Mouse (Mus musculus) Patski (cell line): ENCODE results near the gene Erich3. TPM values are rescaled to one million over a fixed set of nuclear protein-coding genes. Genes with fewer than 3 reads are reported as not detected.

Experiments
- ATAC-seq: fragments of 100-300 bp; one replicate; pipeline ENCODE4 v1.8.0; 2021
- CTCF ChIA-PET: fragments of 350-600 bp; sonication (Branson Sonifier 250); formaldehyde crosslinking; loops from one replicate; lab custom pipeline; 2022; ENCODE audit warnings: inconsistent platforms; lab: Charles Lee
- POLR2A ChIA-PET: fragments of 350-600 bp; sonication (Branson Sonifier 250); formaldehyde crosslinking; loops from one replicate; lab custom pipeline; 2022; ENCODE audit warnings: antibody characterized with exemption, inconsistent platforms; lab: Charles Lee
- DNase-seq: peaks from one replicate; pipeline ENCODE4 v3.0.0-alpha.2; 2011; ENCODE audit warnings: low read depth, low spot score
- H3K27me3 ChIP-seq: fragments of 371-371 bp; one replicate; pipeline ENCODE4 v1.5.1; 2021
- CTCF ChIP-seq: fragments of 100-300 bp; IDR thresholded peaks from one replicate; pipeline ENCODE4 v1.5.1; 2021
- in situ Hi-C: fragments of 300-500 bp; cut with MboI; formaldehyde crosslinking; loops from 3 replicates; pipeline ENCODE4 v1.11.1; 2018; ENCODE audit warnings: low pct_unique_long_range_greater_than_20kb, mixed read lengths
- polyA plus RNA-seq: library from polyadenylated mRNA; unstranded; gene quantifications from one replicate; pipeline ENCODE4 v1.2.3, GENCODE M21; 2021

The Erich3 gene
- polyA plus RNA-seq, 1 experiment from 2014 or later = 0.04 TPM

DNA sequence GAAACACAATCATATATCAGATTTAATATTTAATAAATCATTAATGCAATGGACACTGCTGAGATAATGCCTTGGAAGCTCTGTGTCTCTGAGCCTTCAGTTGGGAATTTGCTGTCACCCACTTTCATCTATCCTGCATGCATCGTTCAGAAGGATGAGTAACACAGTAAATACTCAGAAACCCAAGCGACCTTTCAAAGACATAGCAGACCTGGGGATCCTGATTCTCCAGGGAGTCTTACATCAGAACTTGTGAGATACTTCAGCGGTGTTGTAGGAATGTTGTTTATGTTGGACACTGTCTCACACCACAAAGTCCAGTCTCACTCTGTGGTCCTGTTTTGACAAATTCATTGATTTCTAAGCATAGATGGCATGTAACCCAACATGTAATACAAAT, 97.4 kb downstream of the Erich3 start:
- ATAC-seq (peak; percentile 70), DNase-seq (peak; percentile 33)
- no peak for TF ChIP-seq CTCF
- no peaks in the 10 kb centered on the region for H3K27me3 ChIP-seq
- in situ Hi-C loops = no loop called here
- ChIA-PET POLR2A (no interaction called here), CTCF (no interaction called here)

DNA sequence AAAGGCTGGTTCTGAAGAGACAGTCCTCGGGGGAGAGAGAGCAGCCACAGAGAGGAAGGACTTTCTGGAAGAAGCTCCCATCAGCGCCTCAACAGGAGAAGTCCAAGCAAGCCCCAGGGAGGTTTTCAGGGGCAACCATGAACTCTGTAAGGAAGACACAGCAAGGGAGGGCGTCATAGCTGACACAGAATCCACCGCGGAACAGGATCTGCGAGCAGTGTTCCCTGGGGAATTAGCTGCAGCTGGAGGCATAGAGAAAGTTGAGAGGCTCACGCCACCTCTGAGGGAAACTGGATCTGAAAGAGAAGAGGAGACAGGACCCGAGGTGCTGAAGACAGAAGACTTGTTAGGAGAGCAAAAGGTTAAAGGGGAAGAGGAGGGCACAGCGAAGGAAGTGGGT, 99.7 kb downstream of the Erich3 start:
- CTCF ChIA-PET = no interaction called here
- TF ChIP-seq CTCF = no peak
- ATAC-seq (no peak), DNase-seq (no peak)
- POLR2A ChIA-PET = no interaction called here
- no peaks in the 10 kb centered on the region for H3K27me3 ChIP-seq
- in situ Hi-C loops = no loop called here

DNA sequence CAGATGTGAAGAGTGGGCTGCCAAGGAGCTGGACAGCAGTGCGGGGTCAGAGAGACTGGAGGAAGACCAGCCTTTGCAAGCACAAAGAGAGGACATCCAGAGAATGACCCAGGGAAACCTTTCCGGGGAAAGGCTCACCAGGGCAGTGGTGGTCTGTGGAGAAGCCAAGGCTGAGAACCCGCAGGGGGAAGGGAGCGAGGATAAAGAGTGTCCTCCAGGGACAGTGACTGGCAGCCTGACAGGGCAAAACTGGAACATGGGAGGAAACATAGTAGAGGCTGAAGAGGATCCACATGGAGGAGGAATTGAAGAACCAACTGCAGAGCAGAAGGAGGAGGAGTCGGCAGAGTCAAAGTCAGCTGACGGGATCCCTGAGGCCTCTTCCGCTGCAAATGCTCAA, 100.5 kb downstream of the Erich3 start:
- DNase-seq (no peak), ATAC-seq (no peak)
- H3K27me3 ChIP-seq = no peaks in the 10 kb centered on the region
- TF ChIP-seq CTCF = no peak
- POLR2A ChIA-PET = no interaction called here
- CTCF ChIA-PET = interaction anchor here (1.5 kb wide), 1 partner anchor 13 kb away, joined by 3 read pairs; no protein-coding TSS in a partner anchor
- in situ Hi-C loops = no loop called here

DNA sequence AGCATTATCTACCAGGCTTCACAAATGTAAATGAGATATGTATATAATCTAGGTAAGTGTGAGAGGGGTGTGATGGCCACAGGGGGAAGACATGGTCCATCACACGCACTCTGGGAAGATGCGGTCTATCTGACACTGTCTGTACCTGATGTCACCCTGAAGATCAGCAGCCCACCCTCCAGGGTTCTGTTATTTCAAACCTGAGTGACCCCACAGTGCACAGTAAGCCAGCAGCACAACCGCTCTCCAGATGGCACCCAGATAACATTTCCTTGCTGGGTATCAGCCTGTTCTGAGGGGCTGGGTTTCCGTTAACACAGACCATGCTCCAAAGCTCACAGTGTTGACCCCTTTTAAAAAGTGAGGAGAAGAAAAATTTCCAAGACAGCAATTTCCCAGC, 102.7 kb downstream of the Erich3 start:
- POLR2A ChIA-PET = no interaction called here
- ATAC-seq (no peak), DNase-seq (no peak)
- no peak for TF ChIP-seq CTCF
- CTCF ChIA-PET = interaction anchor here (0.8 to 1.7 kb wide), 2 partner anchors 12 kb away, joined by 3 to 4 read pairs; no protein-coding TSS in a partner anchor
- no peaks in the 10 kb centered on the region for H3K27me3 ChIP-seq
- in situ Hi-C loops = no loop called here

DNA sequence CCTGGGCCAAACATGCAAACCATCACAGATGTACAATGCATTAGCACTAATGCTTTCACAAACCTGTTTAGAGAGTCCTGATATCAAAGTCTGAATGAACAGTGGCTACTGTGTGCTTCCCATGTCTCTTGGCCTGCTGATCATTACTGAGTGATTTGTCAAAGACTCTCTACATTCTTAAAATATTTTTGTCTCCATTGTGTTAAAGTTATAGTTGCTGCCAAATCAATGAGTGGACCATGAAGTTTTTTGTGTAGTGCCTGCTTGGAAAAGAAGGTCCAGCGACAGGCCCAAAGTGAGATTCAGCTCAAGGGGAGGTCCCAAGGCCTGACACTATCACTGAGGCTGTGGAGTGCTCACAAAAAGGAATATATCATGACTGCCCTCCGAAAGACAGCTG, 108.0 kb downstream of the Erich3 start:
- ChIA-PET CTCF (no interaction called here), POLR2A (no interaction called here)
- no peak for DNase-seq
- H3K27me3 ChIP-seq = no peaks in the 10 kb centered on the region
- TF ChIP-seq CTCF = no peak
- no peak for ATAC-seq
- in situ Hi-C loops = no loop called here

DNA sequence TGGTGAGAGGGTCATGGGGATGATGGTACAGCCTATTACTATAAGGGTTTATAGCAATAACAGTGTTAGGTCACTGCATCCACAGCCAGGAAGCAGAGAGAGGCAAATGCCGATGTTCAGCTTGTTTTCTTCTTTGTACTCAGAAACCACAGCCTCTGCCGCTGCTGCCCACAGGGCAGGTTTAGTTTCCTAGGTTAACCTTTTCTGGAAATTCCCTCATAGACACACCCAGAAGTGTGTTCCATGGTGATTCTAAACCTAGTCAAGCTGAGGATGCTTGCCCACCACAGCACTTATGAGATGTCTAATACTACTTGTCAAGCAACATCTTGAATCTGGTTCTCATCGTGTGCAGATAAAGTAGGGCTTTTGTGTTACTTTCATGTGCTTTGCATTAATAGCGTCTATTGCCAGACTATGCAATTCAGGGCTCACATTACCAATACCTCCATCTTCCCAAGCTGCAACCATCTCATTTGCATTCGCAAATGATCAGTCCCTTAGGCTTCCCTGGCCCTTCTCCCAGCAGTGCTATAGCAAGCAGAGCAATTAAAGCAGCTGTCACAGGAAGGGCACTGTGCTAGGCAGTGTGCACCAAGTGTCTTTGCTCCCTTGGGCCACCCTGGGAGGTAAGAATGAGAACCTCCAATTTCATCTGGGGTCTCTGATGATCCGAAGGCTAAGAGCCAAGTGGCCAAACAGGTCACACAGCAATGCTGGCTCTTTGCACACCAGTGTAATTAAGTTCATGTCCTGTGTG, 115.4 kb downstream of the Erich3 start:
- no peak for TF ChIP-seq CTCF
- CTCF ChIA-PET = interaction anchor here (0.5 to 0.9 kb wide), 2 partner anchors 8 to 14 kb away, joined by 3 to 4 read pairs; no protein-coding TSS in a partner anchor
- ATAC-seq (no peak), DNase-seq (no peak)
- POLR2A ChIA-PET = no interaction called here
- no peaks in the 10 kb centered on the region for H3K27me3 ChIP-seq
- in situ Hi-C loops = no loop called here

DNA sequence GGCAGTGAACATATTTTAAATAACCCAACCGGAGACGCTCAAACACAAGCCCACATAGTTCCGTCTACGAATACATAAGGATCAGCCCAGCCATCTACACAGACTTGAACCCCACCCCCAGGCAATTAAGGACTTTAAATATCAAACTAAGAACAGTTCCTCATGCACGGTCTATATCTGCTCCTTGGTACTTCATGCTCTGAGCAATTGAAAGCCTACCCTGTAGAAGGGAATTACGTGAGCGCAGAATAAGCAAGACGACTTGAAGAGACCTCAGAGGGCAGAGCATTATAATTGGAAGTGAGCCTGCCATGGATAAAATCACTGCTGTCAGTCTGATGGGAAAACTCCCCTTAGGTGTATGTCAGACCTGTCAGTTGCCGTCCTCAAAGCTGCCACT, 122.7 kb downstream of the Erich3 start:
- no peak for TF ChIP-seq CTCF
- DNase-seq (no peak), ATAC-seq (no peak)
- no peaks in the 10 kb centered on the region for H3K27me3 ChIP-seq
- POLR2A ChIA-PET = no interaction called here
- in situ Hi-C loops = no loop called here
- CTCF ChIA-PET = no interaction called here

DNA sequence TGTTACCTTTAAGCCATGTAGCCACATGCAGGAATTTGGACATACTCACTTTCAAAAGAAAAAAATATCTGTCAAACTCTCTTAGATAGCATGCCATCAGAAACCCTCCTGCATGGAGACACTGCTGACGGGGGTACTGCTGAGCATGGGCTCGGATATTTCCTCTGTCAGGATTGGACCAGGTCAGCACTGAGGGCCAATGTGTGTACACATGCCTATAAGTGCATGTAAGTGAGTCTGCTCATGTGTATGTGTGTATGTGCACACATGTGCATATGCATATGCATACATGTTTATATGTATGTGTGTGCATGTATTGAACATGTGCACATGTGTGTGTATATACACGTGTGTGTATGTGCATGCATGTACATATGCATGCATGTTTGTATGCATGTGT, 124.0 kb downstream of the Erich3 start:
- ATAC-seq (no peak), DNase-seq (no peak)
- POLR2A ChIA-PET = no interaction called here
- in situ Hi-C loops = no loop called here
- no peaks in the 10 kb centered on the region for H3K27me3 ChIP-seq
- TF ChIP-seq CTCF = no peak
- CTCF ChIA-PET = no interaction called here

DNA sequence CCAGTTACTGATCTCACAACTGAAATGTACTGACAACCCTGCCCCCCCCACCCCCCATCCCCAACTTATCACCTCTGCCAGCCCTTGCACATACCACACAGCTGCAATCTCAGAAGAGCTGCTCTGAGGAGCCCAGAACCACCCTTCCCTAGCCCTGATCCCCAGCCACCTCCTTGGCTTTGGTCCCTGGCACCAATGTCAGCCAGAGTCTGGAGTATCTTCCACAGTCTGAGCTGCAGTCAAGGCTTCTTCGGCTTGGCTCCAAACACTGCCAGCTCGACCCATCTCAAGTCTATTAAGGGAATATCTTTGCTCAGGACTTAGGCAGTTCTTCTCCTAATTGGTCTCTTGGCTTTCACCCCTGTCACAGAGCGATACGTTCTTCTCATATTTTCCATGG, 129.9 kb downstream of the Erich3 start:
- POLR2A ChIA-PET = no interaction called here
- TF ChIP-seq CTCF = no peak
- ATAC-seq (no peak), DNase-seq (no peak)
- CTCF ChIA-PET = interaction anchor here (1.4 kb wide), 1 partner anchor 13 kb away, joined by 4 read pairs; no protein-coding TSS in a partner anchor
- H3K27me3 ChIP-seq = no peaks in the 10 kb centered on the region
- in situ Hi-C loops = no loop called here

DNA sequence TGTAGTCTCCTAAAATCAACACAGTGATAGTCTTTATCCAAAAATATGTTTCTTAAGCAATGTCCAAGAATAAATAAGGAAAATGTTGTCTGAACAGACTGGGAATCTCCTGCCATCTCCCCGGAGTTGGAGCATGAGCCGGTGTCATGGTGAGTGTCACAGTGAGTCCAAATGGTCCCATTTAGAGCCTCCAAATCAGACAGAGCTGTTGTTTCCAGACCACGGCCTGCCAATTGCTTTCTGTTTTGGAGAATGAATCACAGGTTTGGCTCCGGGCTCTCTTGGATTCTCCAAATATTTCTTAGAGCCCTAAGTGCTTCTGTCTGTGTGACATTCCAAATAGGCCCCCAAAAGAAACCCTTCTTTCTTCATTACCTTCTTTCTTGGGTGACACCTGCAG, 135.1 kb downstream of the Erich3 start:
- ChIA-PET POLR2A (interaction anchor here (0.6 kb wide), 1 partner anchor 930 kb away, joined by 3 read pairs; no protein-coding TSS in a partner anchor), CTCF (interaction anchor here (0.7 kb wide), 1 partner anchor 22 kb away, joined by 4 read pairs; no protein-coding TSS in a partner anchor)
- TF ChIP-seq CTCF = no peak
- H3K27me3 ChIP-seq = no peaks in the 10 kb centered on the region
- DNase-seq (no peak), ATAC-seq (no peak)
- in situ Hi-C loops = no loop called here

DNA sequence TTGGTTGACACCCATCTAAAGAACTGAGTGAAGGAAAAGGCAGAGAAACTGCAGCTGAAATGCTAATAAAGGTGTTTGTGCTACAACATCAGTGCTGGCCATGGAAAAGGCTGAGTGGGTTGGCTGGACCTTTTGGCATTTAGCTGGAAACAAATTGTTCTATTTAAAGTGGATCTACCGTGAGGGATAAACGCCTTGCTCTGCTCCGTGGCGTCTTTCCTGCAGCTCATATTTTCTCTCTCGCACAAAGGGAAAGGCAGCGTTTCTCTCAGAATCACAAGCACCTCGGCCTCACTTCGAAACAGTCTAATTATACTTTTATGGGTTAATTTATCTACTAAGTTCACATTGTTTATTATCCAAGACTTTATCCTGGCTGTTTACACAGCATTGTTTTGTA, 136.8 kb downstream of the Erich3 start:
- CTCF ChIA-PET = interaction anchor here (0.8 to 1.5 kb wide), 4 partner anchors 16 to 175 kb away, joined by 3 to 4 read pairs (median 3); no protein-coding TSS in a partner anchor
- POLR2A ChIA-PET = interaction anchor here (0.7 kb wide), 2 partner anchors 11 to 179 kb away, joined by 3 to 4 read pairs; no protein-coding TSS in a partner anchor
- in situ Hi-C loops = loop anchor here (5.0 kb wide), 1 partner anchor 128 kb away; no protein-coding TSS in a partner anchor
- no peak for ATAC-seq
- H3K27me3 ChIP-seq = no peaks in the 10 kb centered on the region
- TF ChIP-seq CTCF = no peak
- no peak for DNase-seq
